19 mouse cellular contexts compared by ENCODE assay signal in the genomic region with DNA sequence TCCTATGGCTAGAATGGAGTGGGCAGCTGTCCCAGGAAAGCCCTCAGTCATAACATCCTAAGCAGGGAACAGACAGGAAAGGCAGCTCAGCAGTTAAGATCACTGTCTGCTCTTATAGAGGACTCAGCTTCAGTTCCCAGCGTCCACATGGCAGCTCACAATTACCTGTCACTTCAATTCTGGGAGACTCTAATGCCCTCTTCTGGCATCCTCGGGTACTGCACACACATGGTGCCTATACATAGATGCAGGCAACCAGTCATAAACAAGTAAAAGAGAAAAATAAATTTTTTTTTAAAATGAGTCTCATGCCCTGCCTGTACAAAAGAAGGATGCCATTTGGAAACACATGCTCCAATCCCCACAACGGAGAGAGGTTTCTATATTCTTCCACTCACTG. TPM values are rescaled to one million over a fixed set of nuclear protein-coding genes. Genes with fewer than 3 reads are reported as not detected.
"Had no signal": no experiment of that assay in that cellular context is flagged by ENCODE, and none has a peak within 500 bp of the region (broad histone marks: within the 10 kb centered on the region; RNA-seq: fewer than 3 reads in every experiment).

No protein-coding gene starts in this region.

- ATAC-seq: liver, postnatal 0 days; midbrain, embryonic 16.5 days had no signal

- H3K36me3 ChIP-seq: kidney, embryonic 15.5 days; limb, embryonic 12.5 days; limb, embryonic 15.5 days; midbrain, embryonic 10.5 days had no signal

- H3K4me2 ChIP-seq: kidney, embryonic 15.5 days; limb, embryonic 12.5 days; limb, embryonic 15.5 days; liver, embryonic 11.5 days had no signal

- H3K27me3 ChIP-seq: kidney, embryonic 15.5 days; limb, embryonic 12.5 days; limb, embryonic 15.5 days; megakaryocyte, embryonic 14.5 days had no signal

- H3K9ac ChIP-seq: kidney, embryonic 15.5 days; limb, embryonic 12.5 days; limb, embryonic 15.5 days; liver, embryonic 14.5 days; liver, postnatal 0 days had no signal

- H3K9me3 ChIP-seq: kidney, embryonic 15.5 days had no signal

- H3K27ac ChIP-seq: kidney, embryonic 15.5 days; limb, embryonic 12.5 days; limb, embryonic 15.5 days; liver, embryonic 14.5 days; midbrain, embryonic 10.5 days had no signal

- DNase-seq: kidney, adult 11 months; kidney, adult 8-10 months; kidney, postnatal 10 days; kidney, postnatal 36 days; layer of hippocampus, adult 9-11 months; left cerebral cortex, postnatal 4 days; liver, postnatal 0 days; lung, postnatal 36 days; thymus, adult 18-20 months; thymus, postnatal 36 days had no signal

- H3K4me1 ChIP-seq: kidney, embryonic 15.5 days; limb, embryonic 12.5 days; limb, embryonic 15.5 days; megakaryocyte, embryonic 14.5 days; midbrain, embryonic 10.5 days had no signal

- H3K4me3 ChIP-seq: kidney, embryonic 15.5 days; limb, embryonic 12.5 days; limb, embryonic 15.5 days; megakaryocyte, embryonic 14.5 days; midbrain, embryonic 10.5 days had no signal

RNA-seq across cellular contexts. Expression of a gene that starts 28.7 kb away (rescaled TPM):
- polyA plus RNA-seq: liver, embryonic 11.5 days; liver, postnatal 0 days; spleen, adult 2 months had no signal
